Mouse (Mus musculus): ENCODE data around the gene Cbs. TPM values are rescaled to one million over a fixed set of nuclear protein-coding genes. Genes with fewer than 3 reads are reported as not detected.

Cbs gene
- total RNA-seq, 2 experiments from 2014 or later, result 3.4 to 4.9 TPM

Small RNAs within 50 kb of the gene (microRNA-seq; reads per million reads assigned to microRNA genes)
- gene Gm24970, result 0 reads per million in 2 experiments

Other genes with a start within 250 kb of the Cbs start
- gene Wdr4, start 117.3 kb downstream of the Cbs start, total RNA-seq (2021), result 1 to 10 TPM; 5.8 to 6.5 TPM
- 1,000 to 10,000 TPM; 1,409 to 1,497 TPM for gene Ndufv3, start 117.1 kb downstream of the Cbs start, total RNA-seq (2021)
- gene Pknox1, start 72.5 kb downstream of the Cbs start, total RNA-seq (2021), result 10 to 100 TPM; 10.6 to 12.7 TPM
- gene U2af1, start 21.7 kb upstream of the Cbs start, total RNA-seq (2021), result 10 to 100 TPM; 68.6 to 77.1 TPM
- gene Cryaa, start 40.6 kb upstream of the Cbs start, total RNA-seq (2021), result not detected
- 10 to 100 TPM; 50.5 to 54.1 TPM for gene Sik1, start 218.6 kb upstream of the Cbs start, total RNA-seq (2021)